Mouse (Mus musculus) mouse trophoblast stem cell (cell line): ENCODE data around the gene Gm45062.

Experiments used
- in situ Hi-C, 2 experiments: fragments of 300-500 bp; cut with MseI, MboI; formaldehyde crosslinking; loops; 2 replicates in 1 of 2; 3 replicates in 1 of 2; pipeline ENCODE4 v1.15.1; 2025

Gm45062 gene

GRCm38 (mm10) chr6:8474316-8474715 is 215.1 kb downstream of the Gm45062 start:
- in situ Hi-C loops = no loop called here

GRCm38 (mm10) chr6:8474820-8475219 is 215.6 kb downstream of the Gm45062 start:
- in situ Hi-C loops = no loop called here

GRCm38 (mm10) chr6:8479176-8479575 is 219.9 kb downstream of the Gm45062 start:
- in situ Hi-C loops = no loop called here

- in situ Hi-C loops = no loop called here
These were observed 225.4 kb downstream of the Gm45062 start for GRCm38 (mm10) chr6:8484437-8485275.

- in situ Hi-C loops = no loop called here
These were observed 226.3 kb downstream of the Gm45062 start for GRCm38 (mm10) chr6:8485414-8486175.

- in situ Hi-C loops = no loop called here
These were observed 227.3 kb downstream of the Gm45062 start for GRCm38 (mm10) chr6:8486391-8487043.

- in situ Hi-C loops = no loop called here
These were observed 228.0 kb downstream of the Gm45062 start for GRCm38 (mm10) chr6:8487044-8487853.

GRCm38 (mm10) chr6:8488249-8488648 is 229.0 kb downstream of the Gm45062 start:
- in situ Hi-C loops = no loop called here

GRCm38 (mm10) chr6:8489266-8489665 is 230.0 kb downstream of the Gm45062 start:
- in situ Hi-C loops = no loop called here

GRCm38 (mm10) chr6:8489938-8490585 is 230.8 kb downstream of the Gm45062 start:
- in situ Hi-C loops = no loop called here

- in situ Hi-C loops = no loop called here
These were observed 233.0 kb downstream of the Gm45062 start for GRCm38 (mm10) chr6:8492248-8492647.

GRCm38 (mm10) chr6:8495109-8495826 is 236.0 kb downstream of the Gm45062 start:
- in situ Hi-C loops = no loop called here

- in situ Hi-C loops = no loop called here
These were observed 236.6 kb downstream of the Gm45062 start for GRCm38 (mm10) chr6:8495827-8496222.

GRCm38 (mm10) chr6:8497234-8497867 is 238.1 kb downstream of the Gm45062 start:
- in situ Hi-C loops = no loop called here

GRCm38 (mm10) chr6:8497868-8498257 is 238.6 kb downstream of the Gm45062 start:
- in situ Hi-C loops = no loop called here

- in situ Hi-C loops = no loop called here
These were observed 239.7 kb downstream of the Gm45062 start for GRCm38 (mm10) chr6:8498961-8499360.

- in situ Hi-C loops = no loop called here
These were observed 244.7 kb downstream of the Gm45062 start for GRCm38 (mm10) chr6:8503953-8504352.

- in situ Hi-C loops = no loop called here
These were observed 245.4 kb downstream of the Gm45062 start for GRCm38 (mm10) chr6:8504521-8505228.

GRCm38 (mm10) chr6:8506631-8507030 is 247.4 kb downstream of the Gm45062 start:
- in situ Hi-C loops = no loop called here
